10 mouse cellular contexts compared by ENCODE assay signal in the genomic region with DNA sequence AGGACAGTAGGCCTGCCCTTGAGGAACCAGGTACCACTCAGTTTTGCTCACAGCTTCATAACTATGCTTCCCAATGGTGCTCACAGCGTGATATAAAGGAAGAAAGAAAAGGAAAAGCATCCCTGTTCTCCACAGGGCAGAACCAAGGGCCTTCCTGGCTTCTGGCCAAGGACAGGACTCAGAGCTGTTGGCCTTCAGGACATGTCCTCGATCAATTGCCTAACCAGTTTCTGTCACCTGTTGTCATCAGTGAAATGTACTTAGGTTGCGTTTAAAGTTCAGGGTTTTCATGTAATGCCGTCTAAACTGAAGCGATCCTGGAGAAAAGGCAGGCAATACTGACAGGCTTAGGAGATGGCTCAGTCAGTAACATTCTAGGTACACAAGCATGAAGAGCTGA.
"Had no signal": no experiment of that assay in that cellular context is flagged by ENCODE, and none has a peak within 500 bp of the region (broad histone marks: within the 10 kb centered on the region; RNA-seq: fewer than 3 reads in every experiment).

No protein-coding gene starts in this region.

- ATAC-seq: midbrain, embryonic 13.5 days had no signal

- H3K36me3 ChIP-seq: limb, embryonic 13.5 days; liver, embryonic 13.5 days; midbrain, embryonic 13.5 days had no signal

- H3K27me3 ChIP-seq: limb, embryonic 13.5 days; liver, embryonic 13.5 days; midbrain, embryonic 13.5 days had no signal

- H3K27ac ChIP-seq: limb, embryonic 13.5 days; liver, embryonic 13.5 days; midbrain, embryonic 13.5 days; stomach, postnatal 0 days had no signal

- H3K9ac ChIP-seq: limb, embryonic 13.5 days; liver, embryonic 13.5 days; midbrain, embryonic 13.5 days had no signal

- H3K9me3 ChIP-seq: limb, embryonic 13.5 days; liver, embryonic 13.5 days; midbrain, embryonic 13.5 days had no signal

- H3K4me3 ChIP-seq: limb, embryonic 13.5 days; liver, embryonic 13.5 days; midbrain, embryonic 13.5 days had no signal

- H3K4me1 ChIP-seq: liver, embryonic 13.5 days had no signal

- H3K4me2 ChIP-seq: limb, embryonic 13.5 days; liver, embryonic 13.5 days; midbrain, embryonic 13.5 days had no signal

- DNase-seq: kidney, adult 18-20 months; kidney, postnatal 14 days; liver, embryonic 13.5 days; lung, adult 18-20 months; right cerebral cortex, postnatal 25 days; thymus, adult 2 months; thymus, postnatal 36 days had no signal
